ENCODE assay signal across 13 mouse cellular contexts in genomic region chr2:6226361-6227058, GRCm38 (mm10). TPM values are rescaled to one million over a fixed set of nuclear protein-coding genes. Genes with fewer than 3 reads are reported as not detected.
DNase-seq lines count a peak whose midpoint lies in the region; ATAC-seq and TF ChIP-seq lines count a peak whose summit lies in the region.
"Had no signal": no experiment of that assay in that cellular context is flagged by ENCODE, and none has a peak within 500 bp of the region (broad histone marks: within the 10 kb centered on the region; RNA-seq: fewer than 3 reads in every experiment).

No protein-coding gene starts in this region.

- no peaks in the 10 kb centered on the region for H3K27me3 ChIP-seq in lung, embryonic 16.5 days (ENCODE audit: control insufficient read depth, insufficient read depth, low read depth, low read length)
- no peaks in the 10 kb centered on the region for H3K27me3 ChIP-seq in midbrain, postnatal 0 days (ENCODE audit: insufficient read depth, low read length)
- H3K27me3 ChIP-seq: embryonic facial prominence, embryonic 13.5 days; liver, embryonic 13.5 days had no signal

- TF ChIP-seq POLR2A in lung, adult 2 months (IDR thresholded peaks at IDR 0.05; ENCODE audit: borderline replicate concordance, extremely low read depth, low read depth, low read length): no peak

- WGBS in lung, embryonic 16.5 days: 65% methylated on average over 10 of the region's 10 CpGs
- WGBS in lung, adult 2 months: 50% methylated on average over 10 of the region's 10 CpGs
- WGBS in midbrain, postnatal 0 days: 45% methylated on average over 10 of the region's 10 CpGs

- no peaks in the 10 kb centered on the region for H3K36me3 ChIP-seq in lung, embryonic 16.5 days (ENCODE audit: control insufficient read depth, insufficient read depth, low read length)
- no peaks in the 10 kb centered on the region for H3K36me3 ChIP-seq in midbrain, postnatal 0 days (ENCODE audit: insufficient read depth, low read length)
- H3K36me3 ChIP-seq: embryonic facial prominence, embryonic 13.5 days; heart, embryonic 10.5 days; liver, embryonic 13.5 days had no signal

- H3K4me3 ChIP-seq in lung, embryonic 16.5 days (ENCODE audit: low read length): no peak overlapping the region
- H3K4me3 ChIP-seq in lung, adult 2 months (replicated peaks; ENCODE audit: extremely low read depth, low read depth, low read length): no peak overlapping the region
- H3K4me3 ChIP-seq in midbrain, postnatal 0 days (ENCODE audit: low read depth, low read length): no peak overlapping the region
- H3K4me3 ChIP-seq: embryonic facial prominence, embryonic 13.5 days; heart, embryonic 10.5 days; liver, embryonic 13.5 days; myocyte had no signal

- no peak overlapping the region for H3K4me2 ChIP-seq in lung, embryonic 16.5 days (ENCODE audit: low read depth, low read length)
- no peak overlapping the region for H3K4me2 ChIP-seq in midbrain, postnatal 0 days (ENCODE audit: low read depth, low read length, poor library complexity, severe bottlenecking)
- H3K4me2 ChIP-seq: embryonic facial prominence, embryonic 13.5 days; liver, embryonic 13.5 days had no signal

- no peaks in the 10 kb centered on the region for H3K9me3 ChIP-seq in lung, embryonic 16.5 days (ENCODE audit: control insufficient read depth, low read length)
- H3K9me3 ChIP-seq in midbrain, postnatal 0 days (ENCODE audit: low read length): no peaks in the 10 kb centered on the region
- H3K9me3 ChIP-seq: embryonic facial prominence, embryonic 13.5 days; liver, embryonic 13.5 days had no signal

- ATAC-seq in lung, embryonic 16.5 days (ENCODE audit: low read depth): peak; percentile 74
- peak; percentile 70 for ATAC-seq in midbrain, postnatal 0 days (ENCODE audit: low FRiP score)

- DNase-seq in lung, adult 2 months: no peak
- DNase-seq in cerebellum, adult 18-20 months: peak; percentile 74 to 87
- peak; percentile 45 for DNase-seq in kidney, adult 9 months
- DNase-seq in midbrain, postnatal 0 days (ENCODE audit: low spot score): peak; percentile 56
- no peak for DNase-seq in thymus, adult 18-20 months
- no peak for DNase-seq in gastrocnemius, adult 18-20 months (ENCODE audit: low spot score)
- DNase-seq in heart, adult 9 months (ENCODE audit: low spot score in 2 of 2): no peak
- DNase-seq: liver, embryonic 13.5 days; spleen, adult 18-20 months had no signal

- H3K27ac ChIP-seq in lung, embryonic 16.5 days (ENCODE audit: low read length): no peak overlapping the region
- no peak overlapping the region for H3K27ac ChIP-seq in midbrain, postnatal 0 days (ENCODE audit: low read depth, low read length)
- H3K27ac ChIP-seq: embryonic facial prominence, embryonic 13.5 days; heart, embryonic 10.5 days; liver, embryonic 13.5 days had no signal

- H3K4me1 ChIP-seq in lung, embryonic 16.5 days (replicated peaks; ENCODE audit: control insufficient read depth, insufficient read depth, low read length): peaks cover 12% of the 10 kb centered on the region
- H3K4me1 ChIP-seq in lung, adult 2 months (ENCODE audit: control insufficient read depth, insufficient read depth, low read length): peaks cover 2% of the 10 kb centered on the region; the same call in 1 of the 2 replicates
- H3K4me1 ChIP-seq in midbrain, postnatal 0 days (ENCODE audit: insufficient read depth, low read length): no peaks in the 10 kb centered on the region

- no peak overlapping the region for H3K9ac ChIP-seq in lung, embryonic 16.5 days (ENCODE audit: low read length)
- no peak overlapping the region for H3K9ac ChIP-seq in midbrain, postnatal 0 days (replicated peaks; ENCODE audit: low read length, poor library complexity, severe bottlenecking)
- H3K9ac ChIP-seq: embryonic facial prominence, embryonic 13.5 days; liver, embryonic 13.5 days had no signal

- no peak for TF ChIP-seq CTCF in lung, adult 2 months (IDR thresholded peaks at IDR 0.05; ENCODE audit: insufficient read depth, low read length)
- TF ChIP-seq CTCF in midbrain, postnatal 0 days (IDR thresholded peaks at IDR 0.05): no peak

RNA-seq across cellular contexts. Expression of gene Echdc3, which starts 13.7 kb away (rescaled TPM):
- 11.1 and 15.3 TPM in 2 replicates for polyA plus RNA-seq in lung, embryonic 16.5 days (2015; fragmentation: Nextera tagmentation; extraction: Ambion mirVana)
- 9.1 and 12.8 TPM in 2 replicates for polyA plus RNA-seq in lung, adult 2 months (2012; rRNA removed)
- total RNA-seq in midbrain, postnatal 0 days (2014; rRNA removed): 1.5 and 2.3 TPM in 2 replicates
- 0.90 and 1.0 TPM in 2 replicates for polyA plus RNA-seq in midbrain, postnatal 0 days (2015; fragmentation: Nextera tagmentation; extraction: Ambion mirVana)
- total RNA-seq in gastrocnemius, adult 18-20 months (2021): 1 to 10 TPM; 5.2 to 5.8 TPM

Comparison
In these comparisons a context has a peak if more than half of its experiments do, and no peak if none do; other contexts are left out.
1. DNase-seq: peak in cerebellum, adult 18-20 months (2 of 2), kidney, adult 9 months (single experiment) and midbrain, postnatal 0 days (single experiment); none in lung, adult 2 months (single experiment), thymus, adult 18-20 months (0 of 2), gastrocnemius, adult 18-20 months (single experiment) and heart, adult 9 months (0 of 2).